Mouse (Mus musculus): Measurements from ENCODE around the gene Gnpat.

- TF ChIP-seq CTCF (IDR thresholded peaks at IDR 0.05; ENCODE audit: low read depth) = no peak
- no peak for TF ChIP-seq EP300 (IDR thresholded peaks at IDR 0.05; ENCODE audit: low read depth)
Observed at GRCm38 (mm10) chr8:124828561-124829240, 34.1 kb upstream of the Gnpat start.
